Mouse (Mus musculus) gastrocnemius, postnatal 36 days (tissue): ENCODE measurements around the gene H2-DMb1. TPM values are rescaled to one million over a fixed set of nuclear protein-coding genes. Genes with fewer than 3 reads are reported as not detected.

Experiments used
- DNase-seq, 2 experiments: peaks; one replicate each; pipeline ENCODE4 v3.0.0; 2022
- intact Hi-C: fragments of 180-260 bp; cut with DNase I; formaldehyde crosslinking; loops from one replicate; pipeline ENCODE4 v1.15.1; 2025
- total RNA-seq, 2 experiments: library from RNA; stranded (reverse); gene quantifications; 2 replicates each; pipeline ENCODE4 v1.2.3; 2021

Gene H2-DMb1
- total RNA-seq, 2 experiments from 2014 or later, result 0.71 to 1.2 TPM

GRCm38 (mm10) chr17:34186885-34187260, 34.0 kb downstream of the H2-DMb1 start:
- no peak for DNase-seq
- intact Hi-C loops, result no loop called here

GRCm38 (mm10) chr17:34187261-34187916, 34.5 kb downstream of the H2-DMb1 start, which contains the start of the genes Tap1 and Psmb9:
TSS of gene Tap1 (plus strand) at chr17:34187553.
TSS of gene Psmb9 (minus strand) at chr17:34187764.
- DNase-seq, result peak; percentile 96 to 98
- intact Hi-C loops, result no loop called here

- DNase-seq, result no peak
- intact Hi-C loops, result no loop called here
These were observed 35.1 kb downstream of the H2-DMb1 start for GRCm38 (mm10) chr17:34188010-34188409.

- DNase-seq, result no peak
These were observed 36.1 kb downstream of the H2-DMb1 start for GRCm38 (mm10) chr17:34188986-34189385.

GRCm38 (mm10) chr17:34192852-34193251, 40.0 kb downstream of the H2-DMb1 start:
- DNase-seq, result no peak
- intact Hi-C loops, result no loop called here

More at GRCm38 (mm10) chr17:34188986-34189385, 36.1 kb downstream of the H2-DMb1 start:
- intact Hi-C loops, result no loop called here

- intact Hi-C loops, result no loop called here
- no peak for DNase-seq
These were observed 40.6 kb downstream of the H2-DMb1 start for GRCm38 (mm10) chr17:34193468-34193867.

- no peak for DNase-seq
- intact Hi-C loops, result no loop called here
These were observed 41.9 kb downstream of the H2-DMb1 start for GRCm38 (mm10) chr17:34194723-34195122.

- intact Hi-C loops, result no loop called here
- no peak for DNase-seq
These were observed 43.6 kb downstream of the H2-DMb1 start for GRCm38 (mm10) chr17:34196491-34196890.

DNA sequence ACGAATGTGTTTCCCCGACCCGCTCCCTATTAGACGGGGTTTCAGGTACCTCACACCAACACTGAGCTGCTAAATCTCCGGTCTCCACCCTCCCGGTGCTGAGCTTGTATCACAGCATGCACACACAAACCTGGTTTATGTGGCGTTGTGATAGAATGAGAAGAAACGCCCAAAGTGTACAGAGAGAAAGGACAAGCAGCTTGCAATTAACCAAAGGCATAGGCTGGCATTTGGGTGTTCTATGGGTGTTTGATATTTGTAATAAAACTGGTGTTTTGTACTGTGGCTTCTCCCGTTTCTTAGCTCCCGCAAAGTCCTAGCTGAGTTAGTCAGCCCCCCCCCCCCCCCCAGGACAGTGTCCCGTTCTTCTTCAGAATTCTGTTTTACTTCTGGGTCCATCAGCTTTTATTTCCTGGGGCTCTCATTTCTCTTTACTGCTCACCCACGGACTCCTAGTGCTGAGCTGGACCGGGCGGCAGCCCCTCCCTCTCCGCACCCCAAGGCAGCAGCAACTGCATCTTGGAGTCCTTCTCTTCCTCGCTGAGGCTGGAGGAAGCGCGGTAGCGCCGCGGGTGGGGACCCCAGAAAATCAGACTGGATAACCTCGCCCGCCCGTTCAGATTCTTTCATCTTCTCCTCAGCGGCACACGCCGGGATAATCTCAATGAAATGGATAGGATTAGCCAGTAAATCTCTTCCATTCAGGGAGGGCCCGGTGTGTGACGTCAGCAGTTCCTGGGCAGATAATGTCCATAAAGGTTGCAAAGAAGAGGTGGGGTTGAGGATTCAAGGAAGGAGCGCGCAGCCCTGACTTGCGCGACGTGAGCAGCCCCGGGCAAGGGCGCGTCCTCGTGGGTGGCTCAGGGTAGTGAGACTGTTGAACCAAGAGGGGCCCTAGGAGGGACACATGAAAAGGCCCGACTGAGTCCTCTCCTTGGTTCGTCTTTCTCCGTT, 44.3 kb downstream of the H2-DMb1 start, which contains the start of gene Psmb8:
TSS of gene Psmb8 (plus strand) at position 781 of the 954 bp plus-strand sequence.
- DNase-seq, result peak; percentile 84 to 90
- intact Hi-C loops, result no loop called here

GRCm38 (mm10) chr17:34197904-34198520, 45.1 kb downstream of the H2-DMb1 start:
- peak; percentile 25 to 47 for DNase-seq
- intact Hi-C loops, result no loop called here

GRCm38 (mm10) chr17:34198521-34198912, 45.6 kb downstream of the H2-DMb1 start:
- intact Hi-C loops, result no loop called here
- DNase-seq, result no peak

DNA sequence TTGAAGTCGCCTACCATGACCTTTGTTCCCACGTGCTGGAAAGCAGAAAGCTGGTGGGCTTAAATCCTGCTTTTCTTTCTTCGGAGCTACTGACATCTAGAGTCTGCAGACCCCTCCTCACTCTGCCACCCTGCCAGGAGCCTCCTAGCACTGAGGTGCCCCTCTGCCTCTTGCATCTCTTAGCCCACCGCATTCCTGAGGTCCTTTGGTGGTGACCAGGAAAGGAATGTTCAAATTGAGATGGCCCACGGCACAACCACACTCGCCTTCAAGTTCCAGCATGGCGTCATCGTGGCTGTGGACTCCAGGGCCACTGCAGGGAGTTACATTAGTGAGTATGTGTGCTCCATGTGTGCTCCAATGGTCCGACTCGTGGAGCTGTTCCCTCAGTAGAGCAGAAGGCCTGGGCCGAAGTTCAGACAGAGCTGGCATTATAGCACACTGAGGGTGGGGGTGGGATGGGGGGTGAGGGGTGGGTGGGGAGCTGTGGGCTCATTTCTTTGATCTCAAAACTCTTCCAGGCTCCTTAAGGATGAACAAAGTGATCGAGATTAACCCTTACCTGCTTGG, 46.3 kb downstream of the H2-DMb1 start:
- no peak for DNase-seq
- intact Hi-C loops, result no loop called here

GRCm38 (mm10) chr17:34200047-34200446, 47.2 kb downstream of the H2-DMb1 start:
- no peak for DNase-seq
- intact Hi-C loops, result no loop called here

GRCm38 (mm10) chr17:34200772-34201505, 48.1 kb downstream of the H2-DMb1 start:
- intact Hi-C loops, result no loop called here
- DNase-seq, result no peak

DNA sequence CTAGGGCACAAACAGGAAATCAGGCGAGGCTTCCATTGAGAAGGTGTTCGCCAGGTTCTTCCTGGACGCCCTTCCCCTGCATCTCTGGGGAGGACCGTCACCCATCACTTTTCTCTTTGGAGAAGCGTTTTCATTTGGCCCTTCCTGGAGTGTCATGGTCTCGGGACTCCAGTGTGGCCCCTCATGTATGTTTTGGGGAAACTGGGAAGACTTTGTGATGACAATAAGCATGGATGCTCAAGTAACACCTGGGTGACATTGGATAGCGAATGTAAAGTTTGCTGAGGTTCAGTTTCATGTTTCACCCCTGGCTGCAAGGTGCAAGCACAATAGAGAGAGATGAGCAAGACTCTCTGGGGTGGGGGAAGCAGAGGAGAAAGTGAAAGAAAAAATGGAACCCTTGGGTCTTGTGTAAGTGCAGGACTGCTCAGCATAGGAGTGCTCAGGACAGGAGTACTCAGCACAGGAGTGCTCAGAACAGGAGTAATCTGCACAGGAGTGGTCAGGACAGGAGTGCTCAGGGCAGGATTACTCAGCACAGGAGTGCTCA, 48.7 kb downstream of the H2-DMb1 start:
- no peak for DNase-seq
- intact Hi-C loops, result no loop called here

GRCm38 (mm10) chr17:34202760-34203442, 50.0 kb downstream of the H2-DMb1 start:
- intact Hi-C loops, result no loop called here
- no peak for DNase-seq

- DNase-seq, result no peak
These were observed 50.6 kb downstream of the H2-DMb1 start, which contains the start of gene Tap2 for GRCm38 (mm10) chr17:34203444-34203843. TSS of gene Tap2 (plus strand) at chr17:34203527.

GRCm38 (mm10) chr17:34204303-34205010, 51.6 kb downstream of the H2-DMb1 start:
- DNase-seq, result peak; percentile 87 to 90
- intact Hi-C loops, result loop anchor here (2.0 kb wide), 1 partner anchor 34 kb away; no protein-coding TSS in a partner anchor

More at GRCm38 (mm10) chr17:34203444-34203843, 50.6 kb downstream of the H2-DMb1 start, which contains the start of gene Tap2:
- intact Hi-C loops, result no loop called here
